In the genomic region with DNA sequence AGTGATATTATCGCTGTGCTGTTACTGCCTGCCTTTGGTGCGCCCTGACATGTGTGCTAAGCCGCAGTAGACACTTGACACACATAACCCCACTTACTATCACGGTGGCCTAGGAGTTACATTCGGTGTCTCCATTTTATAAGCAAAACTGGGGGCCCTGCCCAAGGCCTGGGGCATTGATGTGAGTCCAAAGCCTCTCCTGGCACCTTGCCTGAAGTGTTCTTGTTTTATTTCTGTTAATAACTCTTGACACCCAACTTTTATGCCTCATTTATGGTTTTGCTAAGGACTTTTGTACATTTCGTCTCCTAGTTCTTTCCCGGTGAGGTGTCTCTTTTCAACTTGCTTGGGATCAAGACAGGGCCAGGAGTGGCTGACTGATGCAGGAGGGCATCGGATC, we compare ENCODE assay signal across 19 mouse cellular contexts.
DNase-seq lines count a peak whose midpoint lies in the region; ATAC-seq lines count a peak whose summit lies in the region.
"Had no signal": no experiment of that assay in that cellular context is flagged by ENCODE, and none has a peak within 500 bp of the region (broad histone marks: within the 10 kb centered on the region; RNA-seq: fewer than 3 reads in every experiment).

No protein-coding gene starts in this region.

- no peak overlapping the region for H3K4me2 ChIP-seq in hindbrain, embryonic 15.5 days
- H3K4me2 ChIP-seq in hindbrain, embryonic 13.5 days: no peak overlapping the region
- no peak overlapping the region for H3K4me2 ChIP-seq in intestine, embryonic 14.5 days (ENCODE audit: low read length)
- no peak overlapping the region for H3K4me2 ChIP-seq in neural tube, embryonic 15.5 days
- H3K4me2 ChIP-seq: forebrain, embryonic 12.5 days; neural tube, embryonic 12.5 days had no signal

- H3K4me3 ChIP-seq in hindbrain, embryonic 15.5 days: no peak overlapping the region
- H3K4me3 ChIP-seq in hindbrain, embryonic 13.5 days: no peak overlapping the region
- H3K4me3 ChIP-seq in intestine, embryonic 14.5 days (ENCODE audit: low read depth, low read length): no peak overlapping the region
- H3K4me3 ChIP-seq in neural tube, embryonic 15.5 days (replicated peaks): no peak overlapping the region
- H3K4me3 ChIP-seq: forebrain, embryonic 12.5 days; neural tube, embryonic 12.5 days had no signal

- H3K36me3 ChIP-seq in hindbrain, embryonic 15.5 days: no peaks in the 10 kb centered on the region
- no peaks in the 10 kb centered on the region for H3K36me3 ChIP-seq in hindbrain, embryonic 13.5 days
- no peaks in the 10 kb centered on the region for H3K36me3 ChIP-seq in intestine, embryonic 14.5 days (ENCODE audit: control insufficient read depth, insufficient read depth, low read length)
- H3K36me3 ChIP-seq in neural tube, embryonic 15.5 days: no peaks in the 10 kb centered on the region
- H3K36me3 ChIP-seq: forebrain, embryonic 12.5 days; neural tube, embryonic 12.5 days had no signal

- no peaks in the 10 kb centered on the region for H3K9me3 ChIP-seq in hindbrain, embryonic 15.5 days
- H3K9me3 ChIP-seq in hindbrain, embryonic 13.5 days: no peaks in the 10 kb centered on the region
- no peaks in the 10 kb centered on the region for H3K9me3 ChIP-seq in intestine, embryonic 14.5 days (ENCODE audit: control insufficient read depth, low read length)
- no peaks in the 10 kb centered on the region for H3K9me3 ChIP-seq in neural tube, embryonic 15.5 days (replicated peaks)
- H3K9me3 ChIP-seq: forebrain, embryonic 12.5 days; neural tube, embryonic 12.5 days had no signal

- DNase-seq in retina, postnatal 1 day: peak; percentile 51
- DNase-seq in retina, embryonic 14.5 days (ENCODE audit: low spot score): no peak
- no peak for DNase-seq in intestine, embryonic 14.5 days (ENCODE audit: low spot score)
- DNase-seq in gastrocnemius, postnatal 25 days: no peak
- DNase-seq: adrenal gland, postnatal 14 days; cerebellum, adult 8-10 months; cerebellum, postnatal 36 days; embryo, embryonic 11 days; gastrocnemius, postnatal 10 days; heart, adult 18-20 months; kidney, postnatal 25 days; lung, postnatal 4 days had no signal

- no peak overlapping the region for H3K9ac ChIP-seq in hindbrain, embryonic 15.5 days
- H3K9ac ChIP-seq in hindbrain, embryonic 13.5 days: no peak overlapping the region
- no peak overlapping the region for H3K9ac ChIP-seq in intestine, embryonic 14.5 days (ENCODE audit: low read length)
- H3K9ac ChIP-seq in neural tube, embryonic 15.5 days (replicated peaks): no peak overlapping the region
- H3K9ac ChIP-seq: forebrain, embryonic 12.5 days; neural tube, embryonic 12.5 days had no signal

- ATAC-seq in hindbrain, embryonic 15.5 days (ENCODE audit: low FRiP score, low read depth): no peak
- no peak for ATAC-seq in hindbrain, embryonic 13.5 days (ENCODE audit: low FRiP score)
- no peak for ATAC-seq in intestine, embryonic 14.5 days (replicated peaks; ENCODE audit: low FRiP score, low TSS enrichment, low read depth)
- no peak for ATAC-seq in neural tube, embryonic 15.5 days (ENCODE audit: low FRiP score)
- no peak for ATAC-seq in granulocyte monocyte progenitor cell, adult 5-6 weeks (replicated peaks; ENCODE audit: poor library complexity, severe bottlenecking)
- ATAC-seq: inflammation-experienced regulatory T-cells, adult 6 months had no signal

- H3K27ac ChIP-seq in hindbrain, embryonic 15.5 days (replicated peaks): peak overlapping the region; percentile 55; the same call in 1 of the 2 replicates
- no peak overlapping the region for H3K27ac ChIP-seq in hindbrain, embryonic 13.5 days
- H3K27ac ChIP-seq in intestine, embryonic 14.5 days (ENCODE audit: low read depth): peak overlapping the region; percentile 23; the same call in 1 of the 2 replicates
- H3K27ac ChIP-seq in neural tube, embryonic 15.5 days (replicated peaks): peak overlapping the region; percentile 13; the same call in 1 of the 2 replicates
- H3K27ac ChIP-seq: neural tube, embryonic 12.5 days had no signal

- H3K4me1 ChIP-seq in hindbrain, embryonic 15.5 days (replicated peaks): peaks cover 28% of the 10 kb centered on the region
- H3K4me1 ChIP-seq in hindbrain, embryonic 13.5 days (replicated peaks): peaks cover 39% of the 10 kb centered on the region
- H3K4me1 ChIP-seq in intestine, embryonic 14.5 days (replicated peaks; ENCODE audit: control insufficient read depth, insufficient read depth, low read length): peaks cover 9% of the 10 kb centered on the region; the same call in 1 of the 2 replicates
- H3K4me1 ChIP-seq in neural tube, embryonic 15.5 days: peaks cover 29% of the 10 kb centered on the region

- 84% methylated on average over 8 of the region's 8 CpGs for WGBS in hindbrain, embryonic 15.5 days
- WGBS in hindbrain, embryonic 13.5 days: 89% methylated on average over 8 of the region's 8 CpGs
- 92% methylated on average over 8 of the region's 8 CpGs for WGBS in intestine, embryonic 14.5 days
- 93% methylated on average over 8 of the region's 8 CpGs for WGBS in neural tube, embryonic 15.5 days

- no peaks in the 10 kb centered on the region for H3K27me3 ChIP-seq in hindbrain, embryonic 15.5 days
- no peaks in the 10 kb centered on the region for H3K27me3 ChIP-seq in hindbrain, embryonic 13.5 days
- H3K27me3 ChIP-seq in intestine, embryonic 14.5 days (replicated peaks; ENCODE audit: control insufficient read depth, insufficient read depth, low read length): no peaks in the 10 kb centered on the region
- H3K27me3 ChIP-seq in neural tube, embryonic 15.5 days (replicated peaks): no peaks in the 10 kb centered on the region
- H3K27me3 ChIP-seq: forebrain, embryonic 12.5 days; neural tube, embryonic 12.5 days had no signal
